Mouse (Mus musculus) neural tube, embryonic 11.5 days (tissue): ENCODE results near the gene Hexim2. TPM values are rescaled to one million over a fixed set of nuclear protein-coding genes. Genes with fewer than 3 reads are reported as not detected.

Experiments
- ATAC-seq: fragments of 200-750 bp; cut with Nextera tagmentation; 2 replicates; pipeline ENCODE4 v1.8.0; 2017; ENCODE audit warnings: moderate number of reproducible peaks, mild to moderate bottlenecking, moderate TSS enrichment, moderate library complexity; ENCODE audit not compliant: insufficient read depth, low FRiP score, low TSS enrichment
- DNase-seq: peaks from one replicate; pipeline ENCODE4 v3.0.0-alpha.2; 2015; ENCODE audit warnings: low spot score
- H3K27ac ChIP-seq: fragments of 300-500 bp; sonication (generic); 2 replicates; pipeline ENCODE4 v1.5.1; 2014; ENCODE audit warnings: low read depth, mild to moderate bottlenecking, low read length
- H3K27me3 ChIP-seq: fragments of 300-500 bp; sonication (generic); 2 replicates; pipeline ENCODE4 v1.6.1; 2014; ENCODE audit warnings: mild to moderate bottlenecking, low read length, mixed read lengths; ENCODE audit not compliant: control insufficient read depth, insufficient read depth
- H3K36me3 ChIP-seq: fragments of 300-500 bp; sonication (generic); 2 replicates; pipeline ENCODE4 v1.6.1; 2014; ENCODE audit warnings: mild to moderate bottlenecking, low read length, moderate library complexity, mixed read lengths; ENCODE audit not compliant: control insufficient read depth, insufficient read depth
- H3K4me1 ChIP-seq: fragments of 300-500 bp; sonication (generic); 2 replicates; pipeline ENCODE4 v1.6.1; 2014; ENCODE audit warnings: low read length, mixed read lengths; ENCODE audit not compliant: control insufficient read depth, insufficient read depth
- H3K4me2 ChIP-seq: fragments of 300-500 bp; sonication (generic); 2 replicates; pipeline ENCODE4 v1.6.1; 2014; ENCODE audit warnings: low read depth, mild to moderate bottlenecking, moderate library complexity
- H3K4me3 ChIP-seq: fragments of 300-500 bp; sonication (generic); 2 replicates; pipeline ENCODE4 v1.5.1; 2014; ENCODE audit warnings: low read depth, low read length
- H3K9ac ChIP-seq: fragments of 300-500 bp; sonication (generic); 2 replicates; pipeline ENCODE4 v1.6.1; 2014; ENCODE audit warnings: mild to moderate bottlenecking, low read length
- H3K9me3 ChIP-seq: fragments of 300-500 bp; sonication (generic); 2 replicates; pipeline ENCODE4 v1.6.1; 2016; ENCODE audit warnings: low read length; ENCODE audit not compliant: control insufficient read depth
- WGBS: fragments of 180-500 bp; shearing (Covaris S2); extraction: QIAGEN DNeasy Blood & Tissue Kit; methylation state at CpG from one replicate; pipeline ENCODE4 v1.1.7; 2014; 5-methylcytosine and 5-hydroxymethylcytosine counted together
- polyA plus RNA-seq: library from polyadenylated mRNA; unstranded; fragments of >200 nt; fragmentation: Nextera tagmentation; extraction: Ambion mirVana; gene quantifications from 2 replicates; pipeline ENCODE4 v1.2.1, GENCODE M21; 2014

Hexim2 gene
- polyA plus RNA-seq = 5.8 and 7.5 TPM in 2 replicates

DNA sequence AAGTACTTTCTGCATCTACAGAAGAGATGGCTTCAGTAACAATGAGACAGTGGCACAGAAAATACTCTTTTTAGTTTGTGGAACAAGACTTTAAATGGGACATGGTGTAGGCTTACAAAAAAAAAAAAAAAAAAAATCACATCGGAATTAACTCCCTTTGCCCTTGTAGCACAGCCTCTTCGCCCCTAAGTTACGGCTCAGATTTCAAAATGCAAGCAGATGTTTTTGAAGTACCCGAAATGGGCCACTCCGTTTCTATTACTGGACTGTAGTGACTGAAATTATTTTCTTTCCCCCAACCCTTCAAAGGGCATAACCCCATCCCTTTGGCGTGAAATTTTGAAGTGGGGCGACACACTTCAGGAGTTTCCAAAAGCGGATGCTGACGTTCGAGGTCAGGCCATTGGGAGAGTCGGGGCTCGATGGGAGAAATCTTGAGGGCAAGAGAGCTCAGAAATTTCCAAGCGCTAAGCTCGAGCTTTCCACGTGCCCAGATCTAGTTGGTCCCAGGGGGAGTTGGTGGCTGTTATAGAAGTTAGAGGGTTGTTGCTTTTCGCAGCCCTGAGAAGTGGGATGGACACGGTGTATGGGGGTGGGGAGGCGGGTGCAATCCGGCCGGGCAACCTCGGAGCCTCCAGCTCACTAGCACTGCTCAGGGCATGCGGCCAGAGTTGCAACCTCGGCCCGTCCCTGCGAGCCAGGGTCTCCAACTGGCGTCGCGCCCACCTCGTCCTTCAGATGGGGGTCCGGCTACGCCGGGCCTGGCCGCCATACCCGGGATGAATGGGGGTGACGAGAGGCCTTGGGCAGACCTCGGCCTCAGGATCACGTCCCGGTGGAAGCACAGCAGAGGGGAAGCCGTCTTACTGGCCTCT lies at the start of gene Hexim2:
Gene Hexim2, plus strand, starts transcription at position 729 of the 875 bp plus-strand sequence.
- H3K9ac ChIP-seq = peak within 1 kb of the TSS; percentile 99
- peaks cover 11% of the 10 kb centered on the region; the same call in 1 of the 2 replicates for H3K4me1 ChIP-seq
- no peaks in the 10 kb centered on the region for H3K27me3 ChIP-seq
- no peaks in the 10 kb centered on the region for H3K9me3 ChIP-seq
- no peaks in the 10 kb centered on the region for H3K36me3 ChIP-seq
- ATAC-seq (peak; percentile 63), DNase-seq (peak; percentile 69)
- peak within 1 kb of the TSS; percentile 92 for H3K27ac ChIP-seq
- H3K4me2 ChIP-seq = peak within 1 kb of the TSS; percentile 83
- WGBS = under 1% methylated on average over 39 of the region's 39 CpGs
- H3K4me3 ChIP-seq = peak within 1 kb of the TSS; percentile 90

DNA sequence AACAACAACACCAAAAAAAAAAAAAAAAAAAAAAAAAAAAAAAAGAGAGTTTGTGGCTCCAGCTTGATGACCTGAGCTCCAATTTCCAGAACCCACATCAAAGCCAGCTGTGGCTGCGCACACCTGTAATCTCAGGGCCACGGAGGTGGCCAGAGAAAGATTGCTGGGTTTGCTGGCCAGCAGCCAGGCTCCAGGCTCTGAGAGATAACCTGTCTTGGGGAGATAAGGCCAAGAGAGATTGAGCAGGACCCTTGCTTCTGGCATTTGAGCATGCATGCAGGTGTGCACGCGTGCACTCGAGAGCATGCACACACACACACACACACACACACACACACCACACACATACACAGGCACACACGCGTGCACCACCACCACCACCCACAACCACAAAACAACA lies 38.9 kb upstream of the Hexim2 start:
- Histone ChIP-seq H3K4me2 (no peak overlapping the region), H3K36me3 (no peaks in the 10 kb centered on the region), H3K4me3 (no peak overlapping the region), H3K27me3 (0 out of 2 replicates have a peak, but pooled peaks cover 2% of the 10 kb centered on the region), H3K4me1 (no peaks in the 10 kb centered on the region), H3K9ac (no peak overlapping the region), H3K9me3 (no peaks in the 10 kb centered on the region), H3K27ac (no peak overlapping the region)
- no peak for ATAC-seq
- no peak for DNase-seq
- 95% methylated on average over 7 of the region's 7 CpGs for WGBS

DNA sequence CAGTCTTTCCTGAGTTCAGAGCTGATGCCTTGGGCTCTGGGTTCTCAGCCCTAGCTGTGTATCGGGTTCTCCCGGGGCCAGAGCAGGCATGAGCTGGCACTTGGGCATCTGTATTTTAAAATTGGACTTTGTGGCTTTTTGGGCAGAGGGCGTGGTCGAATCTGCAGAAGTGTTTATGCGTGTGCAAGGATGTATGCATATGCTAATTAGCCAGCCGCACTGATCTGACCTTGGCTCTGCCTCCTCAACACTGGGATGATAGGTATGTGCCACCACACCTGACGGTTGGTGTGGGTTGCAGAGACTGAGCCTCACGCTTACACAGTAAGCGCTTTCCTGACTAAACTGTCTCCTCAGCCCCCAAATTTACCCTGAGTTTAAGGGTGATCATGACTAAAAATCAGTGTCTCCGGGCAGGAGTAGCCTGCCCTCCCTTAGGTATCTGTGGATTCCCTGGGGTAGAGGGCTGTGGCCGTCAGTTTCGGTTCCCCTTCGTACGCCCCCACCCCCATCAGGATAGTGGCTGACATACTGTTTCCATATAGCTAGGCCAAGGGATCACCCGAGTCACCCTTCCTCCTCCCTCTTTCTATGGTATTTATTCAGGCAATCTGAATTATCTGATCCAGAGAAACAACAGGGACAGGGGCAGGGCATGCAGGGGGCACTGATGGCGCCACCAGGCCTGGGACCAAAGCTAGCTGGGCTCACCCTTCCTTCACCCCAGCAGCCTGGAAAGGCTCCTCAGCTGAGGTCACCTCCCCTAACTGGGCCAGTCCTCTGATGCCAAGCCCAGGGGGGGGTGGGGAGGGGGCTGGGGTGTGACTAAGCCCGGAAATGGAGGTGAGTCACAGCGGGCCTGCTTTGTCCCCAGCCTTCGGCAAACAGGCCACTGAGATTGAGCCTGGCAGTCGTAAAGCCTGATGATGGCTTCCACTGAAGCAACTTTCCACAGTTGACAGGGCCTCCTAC lies 38.1 kb upstream of the Hexim2 start:
- no peak overlapping the region for H3K27ac ChIP-seq
- WGBS = 64% methylated on average over 20 of the region's 20 CpGs
- peaks cover 6% of the 10 kb centered on the region for H3K27me3 ChIP-seq
- no peaks in the 10 kb centered on the region for H3K4me1 ChIP-seq
- no peaks in the 10 kb centered on the region for H3K9me3 ChIP-seq
- H3K4me2 ChIP-seq = no peak overlapping the region
- no peak for DNase-seq
- H3K9ac ChIP-seq = no peak overlapping the region
- no peak for ATAC-seq
- no peak overlapping the region for H3K4me3 ChIP-seq
- no peaks in the 10 kb centered on the region for H3K36me3 ChIP-seq

GRCm38 (mm10) chr11:103095107-103095670 lies 37.0 kb upstream of the Hexim2 start:
- Histone ChIP-seq H3K9me3 (no peaks in the 10 kb centered on the region), H3K36me3 (no peaks in the 10 kb centered on the region), H3K27me3 (peaks cover 17% of the 10 kb centered on the region), H3K4me2 (no peak overlapping the region), H3K9ac (no peak overlapping the region), H3K4me3 (no peak overlapping the region), H3K27ac (no peak overlapping the region), H3K4me1 (no peaks in the 10 kb centered on the region)
- 43% methylated on average over 9 of the region's 9 CpGs for WGBS
- ATAC-seq (no peak), DNase-seq (no peak)

DNA sequence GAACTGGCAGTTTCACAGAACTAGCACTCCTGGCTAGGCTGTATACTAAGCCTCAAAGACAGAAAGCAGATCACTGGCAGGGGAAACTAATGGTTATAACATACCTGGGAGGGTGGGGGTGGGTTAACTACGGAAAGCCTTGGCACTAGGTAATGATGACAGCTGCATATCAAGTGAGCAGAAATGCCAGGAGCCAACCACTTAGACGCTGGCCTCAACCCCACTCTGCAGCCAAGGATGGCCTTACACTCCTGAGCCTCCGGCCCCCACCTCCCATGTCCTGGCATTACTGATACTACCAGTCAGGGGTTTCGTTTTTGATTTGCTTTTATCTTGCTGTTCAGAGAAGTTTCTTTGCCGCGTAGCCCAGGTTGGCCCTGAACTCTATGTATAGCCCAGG lies 36.4 kb upstream of the Hexim2 start:
- WGBS = 89% methylated on average over 6 of the region's 6 CpGs
- no peaks in the 10 kb centered on the region for H3K4me1 ChIP-seq
- H3K27me3 ChIP-seq = peaks cover 23% of the 10 kb centered on the region

DNA sequence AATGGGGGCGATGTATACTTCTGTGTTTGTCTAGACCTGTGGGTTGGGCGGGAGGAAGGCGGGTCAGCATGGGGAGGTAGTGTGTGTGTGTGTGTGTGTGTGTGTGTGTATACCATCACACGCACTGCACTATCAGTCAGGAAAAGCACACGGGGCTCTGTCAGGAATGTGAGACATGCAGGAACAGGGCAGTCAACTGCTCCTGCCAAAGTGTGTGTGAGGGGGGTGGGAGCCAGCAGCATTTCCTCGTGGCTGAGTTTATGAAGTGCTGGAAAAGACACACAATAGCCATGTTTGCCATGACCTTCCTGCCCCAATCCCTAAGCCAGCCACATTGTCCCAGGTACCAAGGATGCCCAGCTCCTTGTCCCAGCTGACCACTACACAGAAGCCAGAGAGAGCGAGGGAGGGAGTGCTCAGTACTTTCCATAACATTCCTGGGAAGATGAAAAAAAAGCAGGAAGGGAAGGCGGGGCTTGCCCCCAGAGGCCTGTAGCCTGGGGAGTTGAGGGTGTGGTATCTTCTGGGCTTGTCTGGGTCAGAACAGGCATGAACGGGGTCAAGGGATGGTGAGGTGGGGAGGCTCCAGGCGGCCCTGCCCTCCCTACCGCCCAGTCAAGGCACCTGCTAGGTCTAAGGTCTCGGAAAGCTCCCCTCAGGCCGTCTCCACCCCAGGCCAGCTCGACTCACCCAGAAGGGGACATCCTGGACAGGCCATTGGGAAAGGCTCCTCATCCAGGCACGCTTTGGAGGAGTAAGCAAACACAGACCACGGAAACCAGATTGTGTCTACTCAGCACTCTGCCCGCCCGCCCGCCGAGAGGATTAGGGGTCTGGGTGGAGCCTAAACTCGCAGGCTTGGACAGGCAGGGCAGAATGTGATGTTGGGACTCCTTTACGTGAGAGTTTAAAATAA lies 35.0 kb upstream of the Hexim2 start:
- Histone ChIP-seq H3K4me2 (no peak overlapping the region), H3K9ac (no peak overlapping the region), H3K27me3 (peaks cover 37% of the 10 kb centered on the region), H3K4me1 (peaks cover under 1% of the 10 kb centered on the region; the same call in 1 of the 2 replicates), H3K36me3 (no peaks in the 10 kb centered on the region), H3K9me3 (no peaks in the 10 kb centered on the region), H3K27ac (no peak overlapping the region), H3K4me3 (no peak overlapping the region)
- no peak for DNase-seq
- ATAC-seq = no peak
- WGBS = 28% methylated on average over 22 of the region's 22 CpGs

More for the DNA sequence above, 36.4 kb upstream of the Hexim2 start:
- H3K4me3 ChIP-seq = no peak overlapping the region
- ATAC-seq = no peak
- H3K4me2 ChIP-seq = no peak overlapping the region
- H3K9ac ChIP-seq = no peak overlapping the region
- H3K36me3 ChIP-seq = no peaks in the 10 kb centered on the region
- H3K9me3 ChIP-seq = no peaks in the 10 kb centered on the region
- H3K27ac ChIP-seq = no peak overlapping the region
- no peak for DNase-seq

DNA sequence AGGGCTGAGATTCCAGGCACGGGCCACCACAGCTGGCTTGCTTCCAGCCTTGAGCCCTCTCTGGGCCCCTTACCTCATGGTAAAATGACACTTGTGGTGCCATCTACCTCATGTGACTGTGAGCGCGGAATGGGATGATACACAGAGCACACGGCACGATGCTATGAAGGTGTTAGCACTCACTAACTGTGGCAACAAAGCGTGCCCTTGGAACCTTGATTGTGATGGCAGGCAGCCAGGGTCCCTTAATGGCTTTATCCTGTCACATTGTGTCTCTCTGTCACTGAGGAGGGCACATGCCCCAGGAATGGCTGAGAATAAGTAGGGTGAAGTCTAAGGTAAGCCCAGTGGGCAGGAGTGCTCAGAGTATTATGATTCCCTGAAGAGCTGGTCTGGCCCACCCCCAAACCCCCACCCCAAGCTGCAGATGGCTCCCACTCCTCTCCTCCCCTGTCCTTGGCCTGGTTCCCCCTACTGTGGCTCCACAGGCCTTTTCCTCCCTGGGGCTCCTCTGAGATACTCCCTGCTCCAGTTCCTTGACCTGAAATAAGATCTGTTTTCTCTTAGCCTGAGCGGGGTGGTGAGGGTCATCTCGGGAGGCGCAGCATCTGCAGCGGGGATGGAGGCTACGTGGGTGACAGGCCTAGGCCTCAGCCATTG lies 33.6 kb upstream of the Hexim2 start:
- H3K4me1 ChIP-seq = peaks cover 8% of the 10 kb centered on the region; the same call in 1 of the 2 replicates
- no peak overlapping the region for H3K4me2 ChIP-seq
- H3K27ac ChIP-seq = no peak overlapping the region
- no peaks in the 10 kb centered on the region for H3K36me3 ChIP-seq
- DNase-seq (no peak), ATAC-seq (no peak)
- no peaks in the 10 kb centered on the region for H3K9me3 ChIP-seq
- no peak overlapping the region for H3K4me3 ChIP-seq
- 66% methylated on average over 11 of the region's 11 CpGs for WGBS
- peaks cover 37% of the 10 kb centered on the region for H3K27me3 ChIP-seq
- H3K9ac ChIP-seq = no peak overlapping the region
